Mouse (Mus musculus) thymus, adult 2 months (tissue): ENCODE results near the gene Btnl2. TPM values are rescaled to one million over a fixed set of nuclear protein-coding genes. Genes with fewer than 3 reads are reported as not detected.
A peak's percentile ranks its signal among the peaks of the same experiment; 100 is the strongest.

Experiments used
- DNase-seq: peaks from one replicate; pipeline ENCODE4 v3.0.0; 2021
- H3K27ac ChIP-seq: fragments of 200-500 bp; 2 replicates; pipeline ENCODE4 v1.5.1; 2012; ENCODE audit warnings: low read length, control low read depth; ENCODE audit not compliant: control insufficient read depth, insufficient read depth
- H3K27me3 ChIP-seq: fragments of 200-500 bp; 2 replicates; pipeline ENCODE4 v1.6.1; 2012; ENCODE audit warnings: mild to moderate bottlenecking, low read length, moderate library complexity, mixed read lengths; ENCODE audit not compliant: control insufficient read depth, insufficient read depth
- H3K36me3 ChIP-seq: fragments of 200-500 bp; 2 replicates; pipeline ENCODE4 v1.6.1; 2012; ENCODE audit warnings: mild to moderate bottlenecking, low read length, moderate library complexity; ENCODE audit not compliant: control insufficient read depth, insufficient read depth
- H3K4me1 ChIP-seq: fragments of 200-500 bp; replicated peaks from 2 replicates; pipeline ENCODE4 v1.6.1; 2012; ENCODE audit warnings: low read length; ENCODE audit not compliant: control insufficient read depth, insufficient read depth
- H3K4me3 ChIP-seq: fragments of 200-500 bp; 2 replicates; pipeline ENCODE4 v1.5.1; 2012; ENCODE audit warnings: mild to moderate bottlenecking, low read length, control low read depth, moderate library complexity; ENCODE audit not compliant: control insufficient read depth, insufficient read depth
- CTCF ChIP-seq: fragments of 200-500 bp; IDR thresholded peaks from 2 replicates; pipeline ENCODE4 v1.5.1; 2012; ENCODE audit warnings: mild to moderate bottlenecking, control low read depth, low read length, moderate library complexity, borderline replicate concordance; ENCODE audit not compliant: control insufficient read depth, poor library complexity, insufficient read depth; ENCODE audit errors: extremely low read depth
- POLR2A ChIP-seq: fragments of 200-500 bp; IDR thresholded peaks from 2 replicates; pipeline ENCODE4 v1.6.1; 2012; ENCODE audit warnings: mild to moderate bottlenecking, low read length, control low read depth, moderate library complexity; ENCODE audit not compliant: control insufficient read depth, poor library complexity, insufficient read depth; ENCODE audit errors: extremely low read depth
- WGBS: fragments of 180-500 bp; shearing (Covaris S2); methylation state at CpG from one replicate; pipeline ENCODE4 v1.1.7; 2018; 5-methylcytosine and 5-hydroxymethylcytosine counted together
- polyA plus RNA-seq: library from polyadenylated mRNA; depleted of rRNA; stranded (reverse); fragments of >200 nt; gene quantifications from 2 replicates; pipeline ENCODE4 v1.2.3, GENCODE M21; 2012; rRNA removed

Gene Btnl2
- polyA plus RNA-seq, 1 experiment = 1.4 TPM

- no peaks in the 10 kb centered on the region for H3K27me3 ChIP-seq
Measured at GRCm38 (mm10) chr17:34398058-34398710, 43.6 kb downstream of the Btnl2 start.

GRCm38 (mm10) chr17:34398711-34399393 lies 44.2 kb downstream of the Btnl2 start, which contains the start of gene BC051142:
Gene BC051142, plus strand, starts transcription at chr17:34398820.
- Histone ChIP-seq H3K27me3 (no peaks in the 10 kb centered on the region), H3K27ac (peak within 1 kb of the TSS; percentile 3; the same call in 1 of the 2 replicates), H3K4me1 (peaks cover 2% of the 10 kb centered on the region; the same call in 1 of the 2 replicates), H3K36me3 (no peaks in the 10 kb centered on the region), H3K4me3 (peak within 1 kb of the TSS; percentile 51)
- peak; percentile 79 for DNase-seq
- TF ChIP-seq CTCF (no peak), POLR2A (no peak)
- WGBS = 4% methylated on average over 34 of the region's 34 CpGs

More at GRCm38 (mm10) chr17:34398058-34398710, 43.6 kb downstream of the Btnl2 start:
- Histone ChIP-seq H3K27ac (no peak overlapping the region), H3K4me1 (peaks cover 2% of the 10 kb centered on the region; the same call in 1 of the 2 replicates), H3K36me3 (no peaks in the 10 kb centered on the region), H3K4me3 (no peak overlapping the region)
- 11% methylated on average over 9 of the region's 9 CpGs for WGBS
- TF ChIP-seq CTCF (no peak), POLR2A (no peak)
- DNase-seq = peak; percentile 69

DNA sequence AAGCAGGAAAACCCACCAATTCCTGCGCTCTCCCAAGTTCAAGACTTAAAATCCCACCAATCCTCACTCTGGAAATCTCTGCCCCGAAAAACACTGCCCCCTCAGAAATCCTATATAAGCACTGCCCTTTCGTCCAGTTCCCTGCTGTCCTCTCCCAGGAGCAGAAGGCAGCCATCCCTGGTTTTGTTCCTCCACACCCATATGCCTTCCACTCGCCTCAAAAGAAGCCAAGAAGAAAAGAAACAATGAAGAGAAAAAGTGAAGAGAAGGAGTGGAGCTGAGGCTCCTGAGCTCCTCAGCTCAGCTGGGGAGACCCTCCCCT lies 44.7 kb downstream of the Btnl2 start:
- H3K36me3 ChIP-seq = no peaks in the 10 kb centered on the region
- no peak for DNase-seq
- peaks cover 2% of the 10 kb centered on the region; the same call in 1 of the 2 replicates for H3K4me1 ChIP-seq
- no peaks in the 10 kb centered on the region for H3K27me3 ChIP-seq
- no peak overlapping the region for H3K4me3 ChIP-seq
- WGBS = 88% methylated on average over 4 of the region's 4 CpGs
- H3K27ac ChIP-seq = no peak overlapping the region
- TF ChIP-seq POLR2A (no peak), CTCF (no peak)

DNA sequence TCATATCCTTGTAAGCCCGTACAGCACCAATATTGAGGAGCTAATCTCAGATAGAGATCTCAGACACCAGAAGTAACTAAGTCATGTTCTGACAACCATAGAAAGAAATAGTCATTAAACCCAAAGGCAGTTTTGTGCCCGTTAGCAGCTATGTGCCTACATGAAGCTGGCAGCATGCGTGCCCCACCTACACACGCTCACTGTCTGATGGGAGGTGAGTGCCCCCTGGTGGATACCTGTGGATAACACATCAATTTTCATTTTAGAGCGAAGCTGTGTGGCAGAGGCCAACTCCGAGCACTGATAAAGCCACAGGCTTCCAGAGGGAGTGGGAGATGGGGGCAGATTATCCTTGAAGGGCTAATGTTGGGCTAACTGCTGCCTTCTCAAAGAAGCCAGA lies 56.5 kb downstream of the Btnl2 start:
- DNase-seq = peak; percentile 77
- TF ChIP-seq POLR2A = no peak
- peak; percentile 83; the same call in 1 of the 2 replicates for TF ChIP-seq CTCF
- Histone ChIP-seq H3K4me3 (no peak overlapping the region), H3K36me3 (no peaks in the 10 kb centered on the region), H3K4me1 (no peaks in the 10 kb centered on the region), H3K27ac (no peak overlapping the region), H3K27me3 (no peaks in the 10 kb centered on the region)
- 21% methylated on average over 6 of the region's 6 CpGs for WGBS

Other genes starting within 250 kb of the Btnl2 start
- 141 and 177 TPM in 2 replicates for gene H2-DMa, start 235.3 kb upstream of the Btnl2 start, polyA plus RNA-seq
- 236 and 257 TPM in 2 replicates for gene Brd2, start 232.2 kb upstream of the Btnl2 start, polyA plus RNA-seq
- 119 and 123 TPM in 2 replicates for gene H2-DMb2, start 211.5 kb upstream of the Btnl2 start, polyA plus RNA-seq
- 130 and 197 TPM in 2 replicates for gene H2-DMb1, start 201.8 kb upstream of the Btnl2 start, polyA plus RNA-seq
- gene Tap1, start 167.3 kb upstream of the Btnl2 start, polyA plus RNA-seq = 197 and 202 TPM in 2 replicates
- gene Psmb9, start 167.1 kb upstream of the Btnl2 start, polyA plus RNA-seq = 288 and 334 TPM in 2 replicates
- 656 and 705 TPM in 2 replicates for gene Psmb8, start 157.1 kb upstream of the Btnl2 start, polyA plus RNA-seq
- 231 and 232 TPM in 2 replicates for gene Tap2, start 151.3 kb upstream of the Btnl2 start, polyA plus RNA-seq
- gene H2-Ob, start 115.9 kb upstream of the Btnl2 start, polyA plus RNA-seq = 30.1 and 37.5 TPM in 2 replicates
- 2,799 and 4,004 TPM in 2 replicates for gene H2-Ab1, start 97.1 kb upstream of the Btnl2 start, polyA plus RNA-seq
- gene H2-Aa, start 67.0 kb upstream of the Btnl2 start, polyA plus RNA-seq = 1,027 and 1,363 TPM in 2 replicates
- 492 and 666 TPM in 2 replicates for gene H2-Eb1, start 49.0 kb upstream of the Btnl2 start, polyA plus RNA-seq
- 7.6 and 10.0 TPM in 2 replicates for gene H2-Eb2, start 29.2 kb upstream of the Btnl2 start, polyA plus RNA-seq
- 0.54 and 0.83 TPM in 2 replicates for gene Btnl1, start 22.3 kb downstream of the Btnl2 start, polyA plus RNA-seq
- gene BC051142, start 44.0 kb downstream of the Btnl2 start, polyA plus RNA-seq = 1.2 and 1.4 TPM in 2 replicates
- gene Btnl4, start 122.5 kb downstream of the Btnl2 start, polyA plus RNA-seq = 0.63 and 1.2 TPM in 2 replicates
- gene Btnl6, start 162.5 kb downstream of the Btnl2 start, polyA plus RNA-seq = 0.53 and 0.68 TPM in 2 replicates
- 6.1 and 8.6 TPM in 2 replicates for gene Notch4, start 209.4 kb downstream of the Btnl2 start, polyA plus RNA-seq
- 208 and 222 TPM in 2 replicates for gene Gpsm3, start 235.0 kb downstream of the Btnl2 start, polyA plus RNA-seq
- gene Pbx2, start 236.4 kb downstream of the Btnl2 start, polyA plus RNA-seq = 144 and 146 TPM in 2 replicates
- 13.4 and 18.8 TPM in 2 replicates for gene Ager, start 243.0 kb downstream of the Btnl2 start, polyA plus RNA-seq
- gene Rnf5, start 248.9 kb downstream of the Btnl2 start, polyA plus RNA-seq = 140 and 175 TPM in 2 replicates
- gene Agpat1, start 249.4 kb downstream of the Btnl2 start, polyA plus RNA-seq = 316 and 350 TPM in 2 replicates